In genomic region chr8:78690795-78691194, GRCm38 (mm10) we compare ENCODE assay signal across 13 mouse cellular contexts.
A peak's percentile ranks its signal among the peaks of the same experiment; 100 is the strongest.
DNase-seq lines count a peak whose midpoint lies in the region; ATAC-seq lines count a peak whose summit lies in the region.
"Had no signal": no experiment of that assay in that cellular context is flagged by ENCODE, and none has a peak within 500 bp of the region (broad histone marks: within the 10 kb centered on the region; RNA-seq: fewer than 3 reads in every experiment).

No protein-coding gene starts in this region.

- H3K36me3 ChIP-seq in embryonic facial prominence, embryonic 14.5 days (ENCODE audit: control insufficient read depth, insufficient read depth, low read length) = peaks cover 2% of the 10 kb centered on the region; the same call in 1 of the 2 replicates
- H3K36me3 ChIP-seq in hindbrain, embryonic 14.5 days (replicated peaks; ENCODE audit: control insufficient read depth, insufficient read depth) = no peaks in the 10 kb centered on the region
- no peaks in the 10 kb centered on the region for H3K36me3 ChIP-seq in neural tube, embryonic 12.5 days

- H3K4me1 ChIP-seq in embryonic facial prominence, embryonic 14.5 days (ENCODE audit: control insufficient read depth, insufficient read depth, low read length) = no peaks in the 10 kb centered on the region
- peaks cover 9% of the 10 kb centered on the region; the same call in 1 of the 2 replicates for H3K4me1 ChIP-seq in hindbrain, embryonic 14.5 days (replicated peaks; ENCODE audit: control insufficient read depth, insufficient read depth, low read length)
- H3K4me1 ChIP-seq in neural tube, embryonic 12.5 days = peaks cover 10% of the 10 kb centered on the region; the same call in 1 of the 2 replicates

- H3K27me3 ChIP-seq in embryonic facial prominence, embryonic 14.5 days (replicated peaks; ENCODE audit: control insufficient read depth, insufficient read depth, low read length) = no peaks in the 10 kb centered on the region
- H3K27me3 ChIP-seq in hindbrain, embryonic 14.5 days (ENCODE audit: control insufficient read depth, insufficient read depth, low read length) = no peaks in the 10 kb centered on the region
- no peaks in the 10 kb centered on the region for H3K27me3 ChIP-seq in neural tube, embryonic 12.5 days (replicated peaks)

- peak; percentile 73 to 78 for DNase-seq in cerebellum, postnatal 10 days
- DNase-seq in cerebellum, adult 9-10 months = no peak
- DNase-seq in embryonic facial prominence, embryonic 14.5 days (ENCODE audit: low spot score) = peak; percentile 34
- no peak for DNase-seq in hindbrain, embryonic 14.5 days (ENCODE audit: low spot score)
- DNase-seq in right cerebral cortex, postnatal 25 days = no peak
- no peak for DNase-seq in adrenal gland, postnatal 14 days
- DNase-seq: heart, adult 2 months; layer of hippocampus, adult 9-11 months; lung, postnatal 36 days; thymus, postnatal 25 days had no signal

- no peak overlapping the region for H3K9ac ChIP-seq in embryonic facial prominence, embryonic 14.5 days (ENCODE audit: low read depth, low read length)
- H3K9ac ChIP-seq in hindbrain, embryonic 14.5 days = no peak overlapping the region
- no peak overlapping the region for H3K9ac ChIP-seq in neural tube, embryonic 12.5 days

- H3K9me3 ChIP-seq in embryonic facial prominence, embryonic 14.5 days (ENCODE audit: control insufficient read depth, low read length) = no peaks in the 10 kb centered on the region
- no peaks in the 10 kb centered on the region for H3K9me3 ChIP-seq in hindbrain, embryonic 14.5 days (ENCODE audit: control insufficient read depth, low read length)
- H3K9me3 ChIP-seq in neural tube, embryonic 12.5 days = no peaks in the 10 kb centered on the region
- H3K9me3 ChIP-seq: G1E had no signal

- WGBS in embryonic facial prominence, embryonic 14.5 days = 60% methylated on average over 10 of the region's 10 CpGs
- 30% methylated on average over 10 of the region's 10 CpGs for WGBS in hindbrain, embryonic 14.5 days
- WGBS in neural tube, embryonic 12.5 days = 39% methylated on average over 10 of the region's 10 CpGs

- no peak overlapping the region for H3K27ac ChIP-seq in embryonic facial prominence, embryonic 14.5 days (replicated peaks; ENCODE audit: low read depth, low read length)
- 0 out of 2 replicates have a peak overlapping the region, but pooled peaks have one; percentile 32 for H3K27ac ChIP-seq in hindbrain, embryonic 14.5 days
- H3K27ac ChIP-seq in neural tube, embryonic 12.5 days = no peak overlapping the region
- H3K27ac ChIP-seq: heart, adult 2 months had no signal

- H3K4me2 ChIP-seq in embryonic facial prominence, embryonic 14.5 days (ENCODE audit: low read depth, low read length) = no peak overlapping the region
- no peak overlapping the region for H3K4me2 ChIP-seq in hindbrain, embryonic 14.5 days (replicated peaks)
- H3K4me2 ChIP-seq in neural tube, embryonic 12.5 days (replicated peaks) = no peak overlapping the region

- ATAC-seq in embryonic facial prominence, embryonic 14.5 days (ENCODE audit: low read depth) = peak; percentile 70; the same call in 1 of the 2 replicates
- peak; percentile 78 for ATAC-seq in hindbrain, embryonic 14.5 days (ENCODE audit: low FRiP score)
- ATAC-seq in neural tube, embryonic 12.5 days (ENCODE audit: low FRiP score, low read depth) = peak; percentile 69
- no peak for ATAC-seq in megakaryocyte progenitor cell, adult 5-6 weeks (replicated peaks; ENCODE audit: poor library complexity)

- H3K4me3 ChIP-seq in embryonic facial prominence, embryonic 14.5 days (ENCODE audit: low read depth, low read length) = no peak overlapping the region
- no peak overlapping the region for H3K4me3 ChIP-seq in hindbrain, embryonic 14.5 days (replicated peaks; ENCODE audit: low read length)
- H3K4me3 ChIP-seq in neural tube, embryonic 12.5 days = no peak overlapping the region
- H3K4me3 ChIP-seq: heart, adult 2 months had no signal

Comparison
In these comparisons a context has a peak if more than half of its experiments do, and no peak if none do; other contexts are left out.
1. DNase-seq: peak in cerebellum, postnatal 10 days (2 of 2) and embryonic facial prominence, embryonic 14.5 days (single experiment); none in cerebellum, adult 9-10 months (single experiment), hindbrain, embryonic 14.5 days (single experiment), right cerebral cortex, postnatal 25 days (single experiment) and adrenal gland, postnatal 14 days (single experiment).